Mouse (Mus musculus) forebrain, embryonic 12.5 days (tissue): ENCODE measurements around the gene Terf2. TPM values are rescaled to one million over a fixed set of nuclear protein-coding genes. Genes with fewer than 3 reads are reported as not detected.
A peak's percentile ranks its signal among the peaks of the same experiment; 100 is the strongest.

Source experiments
- ATAC-seq: fragments of 200-750 bp; cut with Nextera tagmentation; 2 replicates; pipeline ENCODE4 v1.8.0; 2017; ENCODE audit warnings: moderate TSS enrichment; ENCODE audit not compliant: low FRiP score
- H3K27ac ChIP-seq: fragments of 300-500 bp; sonication (generic); 2 replicates; pipeline ENCODE4 v1.5.1; 2016; ENCODE audit warnings: mild to moderate bottlenecking
- H3K27me3 ChIP-seq: fragments of 300-500 bp; sonication (generic); 2 replicates; pipeline ENCODE4 v1.6.1; 2016; ENCODE audit warnings: mild to moderate bottlenecking
- H3K36me3 ChIP-seq: fragments of 300-500 bp; sonication (generic); replicated peaks from 2 replicates; pipeline ENCODE4 v1.6.1; 2016; ENCODE audit warnings: mild to moderate bottlenecking
- H3K4me1 ChIP-seq: fragments of 300-500 bp; sonication (generic); 2 replicates; pipeline ENCODE4 v1.6.1; 2016
- H3K4me2 ChIP-seq: fragments of 300-500 bp; sonication (generic); 2 replicates; pipeline ENCODE4 v1.6.1; 2016; ENCODE audit warnings: mild to moderate bottlenecking, moderate library complexity
- H3K4me3 ChIP-seq: fragments of 300-500 bp; sonication (generic); replicated peaks from 2 replicates; pipeline ENCODE4 v1.5.1; 2016; ENCODE audit warnings: mild to moderate bottlenecking
- H3K9ac ChIP-seq: fragments of 300-500 bp; sonication (generic); 2 replicates; pipeline ENCODE4 v1.6.1; 2016; ENCODE audit warnings: mild to moderate bottlenecking
- H3K9me3 ChIP-seq: fragments of 300-500 bp; sonication (generic); 2 replicates; pipeline ENCODE4 v1.6.1; 2016
- WGBS: fragments of 180-500 bp; shearing (Covaris S2); methylation state at CpG from one replicate; pipeline ENCODE4 v1.1.7; 2016; 5-methylcytosine and 5-hydroxymethylcytosine counted together
- polyA plus RNA-seq: library from polyadenylated mRNA; unstranded; fragments of >200 nt; fragmentation: Nextera tagmentation; extraction: Ambion mirVana; gene quantifications from 2 replicates; pipeline ENCODE4 v1.2.1, GENCODE M21; 2016

Gene Terf2
- polyA plus RNA-seq, 1 experiment from 2014 or later, result 26.6 TPM

DNA sequence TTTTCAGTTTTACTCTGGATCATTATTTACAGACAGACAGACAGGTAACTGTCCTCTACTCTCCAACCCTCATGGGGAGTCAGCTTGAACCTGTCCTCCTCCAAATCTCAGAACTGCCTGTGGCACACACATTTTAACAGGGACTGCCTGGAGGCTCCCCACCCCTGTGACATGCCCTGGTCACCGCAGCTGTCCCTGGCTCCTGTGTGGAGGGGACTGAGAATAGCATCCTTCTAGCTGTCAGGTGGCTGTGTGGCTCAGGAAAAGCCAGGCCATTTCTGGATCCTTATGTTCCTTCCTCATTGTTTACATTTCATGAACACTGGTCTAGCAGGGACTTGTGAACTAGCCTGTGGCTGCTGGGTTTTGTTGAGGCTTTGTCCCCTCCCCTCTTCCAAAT, 22.2 kb downstream of the Terf2 start:
- Histone ChIP-seq H3K27ac (no peak overlapping the region), H3K27me3 (no peaks in the 10 kb centered on the region), H3K4me3 (no peak overlapping the region), H3K4me1 (no peaks in the 10 kb centered on the region), H3K36me3 (peaks cover 85% of the 10 kb centered on the region), H3K9ac (no peak overlapping the region), H3K4me2 (no peak overlapping the region), H3K9me3 (no peaks in the 10 kb centered on the region)
- ATAC-seq, result no peak
- 100% methylated on average over 1 of the region's 1 CpGs for WGBS

DNA sequence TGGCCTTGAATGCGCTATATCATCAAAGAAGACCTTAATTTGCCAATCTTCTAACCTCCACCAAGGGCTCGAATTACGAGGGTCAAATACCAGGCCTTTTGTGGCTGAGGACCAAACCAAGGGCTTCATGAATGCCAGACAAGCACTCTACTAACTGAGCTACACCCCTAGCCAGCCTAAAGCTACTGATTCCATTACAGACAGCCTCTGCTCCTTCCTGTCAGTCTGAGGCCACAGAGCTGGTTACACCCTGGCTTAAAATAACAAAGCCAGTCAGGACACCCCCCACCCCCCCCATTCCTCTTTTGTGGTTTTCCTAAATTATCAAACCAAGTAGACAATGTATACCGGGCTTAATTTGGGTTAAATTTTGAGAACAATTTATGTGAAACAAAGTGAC, 22.6 kb downstream of the Terf2 start:
- Histone ChIP-seq H3K4me3 (no peak overlapping the region), H3K36me3 (peaks cover 85% of the 10 kb centered on the region), H3K9me3 (no peaks in the 10 kb centered on the region), H3K27ac (no peak overlapping the region), H3K27me3 (no peaks in the 10 kb centered on the region), H3K4me2 (no peak overlapping the region), H3K9ac (no peak overlapping the region), H3K4me1 (no peaks in the 10 kb centered on the region)
- 88% methylated on average over 4 of the region's 4 CpGs for WGBS
- no peak for ATAC-seq

- H3K27ac ChIP-seq, result no peak within 1 kb of the TSS
- H3K4me2 ChIP-seq, result no peak within 1 kb of the TSS
- H3K9me3 ChIP-seq, result no peaks in the 10 kb centered on the region
- H3K4me3 ChIP-seq, result no peak within 1 kb of the TSS
- no peak for ATAC-seq
- no peak within 1 kb of the TSS for H3K9ac ChIP-seq
- no peaks in the 10 kb centered on the region for H3K4me1 ChIP-seq
- H3K27me3 ChIP-seq, result no peaks in the 10 kb centered on the region
- H3K36me3 ChIP-seq, result peaks cover 15% of the 10 kb centered on the region
- 69% methylated on average over 17 of the region's 17 CpGs for WGBS
These were observed 30.5 kb downstream of the Terf2 start, which contains the start of gene Tmed6 for GRCm38 (mm10) chr8:107065511-107066496. Tmed6 (minus strand) TSS chr8:107065644.

DNA sequence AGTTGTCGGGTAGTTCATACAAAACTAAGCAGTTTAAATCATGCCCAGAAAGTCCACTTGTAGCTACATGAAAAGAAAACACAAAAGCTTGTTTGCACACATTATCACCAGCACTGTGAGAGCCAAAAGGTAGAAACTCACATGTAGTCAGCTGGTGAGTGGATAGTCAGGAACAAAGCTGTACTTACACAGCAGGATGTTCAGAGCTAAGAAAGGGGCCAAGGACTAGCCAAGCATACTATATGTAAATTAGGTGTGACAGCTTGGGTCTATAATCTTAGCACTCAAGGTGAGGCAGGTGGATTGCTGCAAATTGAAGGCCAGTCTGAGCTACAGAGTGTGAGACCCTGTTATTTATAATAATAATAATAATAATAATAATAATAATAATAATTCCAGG, 33.7 kb downstream of the Terf2 start:
- H3K9me3 ChIP-seq, result no peaks in the 10 kb centered on the region
- no peaks in the 10 kb centered on the region for H3K27me3 ChIP-seq
- H3K27ac ChIP-seq, result no peak overlapping the region
- H3K4me3 ChIP-seq, result no peak overlapping the region
- H3K4me1 ChIP-seq, result peaks cover 7% of the 10 kb centered on the region
- H3K4me2 ChIP-seq, result no peak overlapping the region
- peaks cover 21% of the 10 kb centered on the region for H3K36me3 ChIP-seq
- no peak for ATAC-seq
- 87% methylated on average over 1 of the region's 1 CpGs for WGBS
- no peak overlapping the region for H3K9ac ChIP-seq

DNA sequence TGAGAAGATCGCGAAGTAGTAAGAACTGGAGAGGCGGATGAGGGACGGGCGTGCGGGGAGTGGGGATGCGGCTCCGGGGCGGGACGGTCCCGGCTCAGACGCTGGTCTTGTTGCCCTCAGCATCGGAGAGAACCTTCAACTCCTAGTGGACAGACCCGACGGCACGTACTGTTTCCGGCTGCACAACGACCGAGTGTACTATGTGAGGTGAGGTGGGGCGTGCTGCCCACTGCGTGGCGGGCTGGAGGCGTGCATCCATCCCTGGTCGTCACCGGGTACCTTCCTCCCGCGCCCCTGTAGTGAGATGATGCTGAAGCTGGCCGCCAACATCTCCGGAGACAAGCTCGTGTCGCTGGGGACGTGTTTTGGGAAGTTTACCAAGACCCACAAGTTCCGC, 39.4 kb downstream of the Terf2 start:
- peaks cover 49% of the 10 kb centered on the region for H3K36me3 ChIP-seq
- no peaks in the 10 kb centered on the region for H3K9me3 ChIP-seq
- no peaks in the 10 kb centered on the region for H3K27me3 ChIP-seq
- peak overlapping the region; percentile 89 for H3K9ac ChIP-seq
- H3K4me3 ChIP-seq, result peak overlapping the region; percentile 99
- H3K27ac ChIP-seq, result no peak overlapping the region
- H3K4me2 ChIP-seq, result peak overlapping the region; percentile 88
- ATAC-seq, result no peak; the same call in 1 of the 2 replicates
- H3K4me1 ChIP-seq, result peaks cover 19% of the 10 kb centered on the region
- WGBS, result under 1% methylated on average over 33 of the region's 33 CpGs

DNA sequence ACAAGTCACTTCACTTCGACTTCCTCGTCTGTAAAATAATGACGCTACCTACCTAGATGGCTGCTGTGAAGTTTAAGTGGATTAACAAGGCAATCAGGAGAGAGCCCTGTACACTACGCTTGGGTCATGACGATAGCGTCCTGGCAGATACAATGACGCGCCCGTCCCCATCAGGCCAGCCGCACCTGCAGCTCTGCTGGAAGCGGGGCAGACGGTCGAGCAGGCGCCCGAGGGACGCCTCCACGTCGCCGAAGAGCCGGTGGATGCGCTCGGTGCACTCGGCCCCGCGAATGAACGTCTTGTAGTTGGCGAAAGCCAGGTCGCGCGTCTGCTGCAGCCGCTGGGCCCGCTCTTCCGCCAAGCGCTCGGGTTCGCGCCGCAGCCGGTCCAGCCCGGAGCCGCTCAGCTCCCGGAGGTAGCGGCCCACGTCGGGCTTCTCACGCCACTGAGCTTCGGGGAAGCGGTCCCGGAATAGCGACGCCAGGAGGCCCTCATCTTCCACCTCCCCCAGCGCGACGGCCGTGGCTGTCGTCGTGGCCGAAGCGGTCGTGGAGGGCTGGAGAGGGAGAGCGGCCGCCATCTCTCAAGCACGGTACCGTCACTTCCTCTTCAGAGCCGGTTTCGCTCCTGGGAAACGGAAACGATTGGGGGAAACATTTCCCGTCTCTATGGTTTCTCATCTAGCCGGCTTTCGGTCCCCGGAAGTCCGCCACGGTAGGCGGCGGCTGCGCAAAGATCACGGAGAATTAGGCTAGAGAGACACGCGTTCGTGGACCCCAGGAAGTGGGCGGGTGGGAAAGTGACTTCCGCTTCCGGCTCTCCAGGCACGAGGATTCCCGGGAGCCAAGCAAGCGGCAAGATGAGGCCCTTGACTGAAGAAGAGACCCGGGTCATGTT, 40.0 kb downstream of the Terf2 start, which contains the start of the genes Cog8 and Nip7:
Cog8 (minus strand) TSS at position 614 of the 897 bp plus-strand sequence.
Nip7 (plus strand) TSS at position 802 of the 897 bp plus-strand sequence.
- Histone ChIP-seq H3K36me3 (peaks cover 55% of the 10 kb centered on the region), H3K4me3 (peak within 1 kb of the TSS; percentile 99), H3K4me1 (peaks cover 19% of the 10 kb centered on the region), H3K9me3 (no peaks in the 10 kb centered on the region), H3K27ac (peak within 1 kb of the TSS; percentile 78), H3K9ac (peak within 1 kb of the TSS; percentile 89), H3K27me3 (no peaks in the 10 kb centered on the region), H3K4me2 (peak within 1 kb of the TSS; percentile 88)
- peak; percentile 96 for ATAC-seq
- under 1% methylated on average over 88 of the region's 88 CpGs for WGBS

DNA sequence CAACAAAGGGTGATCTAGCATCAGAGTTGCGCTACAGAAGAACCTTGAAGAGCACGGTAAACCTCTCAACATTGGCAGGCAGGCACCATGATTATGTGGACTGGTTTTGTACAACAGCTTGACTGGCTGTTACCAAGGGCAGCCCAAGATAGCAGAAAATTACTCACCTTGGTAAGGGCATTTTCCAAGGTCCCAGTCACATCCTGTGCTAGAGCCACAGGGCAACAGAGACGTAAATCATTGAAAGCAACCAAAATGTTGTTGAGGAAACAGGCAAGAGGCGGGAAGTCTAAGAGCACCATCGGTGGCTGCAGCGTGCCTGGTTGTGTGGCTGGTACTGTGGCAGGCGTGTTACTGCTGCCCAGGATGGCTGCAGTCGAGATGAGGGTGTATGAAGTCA, 44.3 kb downstream of the Terf2 start:
- H3K27ac ChIP-seq, result no peak overlapping the region
- ATAC-seq, result no peak
- no peak overlapping the region for H3K9ac ChIP-seq
- WGBS, result 98% methylated on average over 8 of the region's 8 CpGs
- no peaks in the 10 kb centered on the region for H3K9me3 ChIP-seq
- no peak overlapping the region for H3K4me3 ChIP-seq
- no peak overlapping the region for H3K4me2 ChIP-seq
- H3K36me3 ChIP-seq, result peaks cover 58% of the 10 kb centered on the region
- peaks cover 31% of the 10 kb centered on the region for H3K4me1 ChIP-seq
- H3K27me3 ChIP-seq, result no peaks in the 10 kb centered on the region

DNA sequence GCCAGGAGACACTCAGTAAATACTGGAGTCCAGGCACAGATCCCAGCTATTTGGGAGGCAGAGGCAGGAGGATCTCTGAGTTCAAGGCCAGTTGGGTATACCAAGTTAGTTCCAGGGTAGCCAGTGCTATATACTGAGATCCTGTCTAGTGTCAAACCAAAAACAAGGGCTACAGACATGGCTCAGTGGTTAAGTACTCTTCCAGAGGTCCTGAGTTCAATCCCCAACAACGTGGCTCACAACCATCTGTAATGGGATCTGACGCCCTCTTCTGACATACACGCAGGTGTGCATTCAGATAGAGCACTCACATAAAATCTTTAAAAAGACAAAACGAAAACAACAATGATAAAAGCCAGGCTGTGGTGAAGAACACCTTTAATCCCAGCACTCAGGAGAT, 46.9 kb downstream of the Terf2 start:
- H3K9ac ChIP-seq, result 0 out of 2 replicates have a peak overlapping the region, but pooled peaks have one; percentile 80
- peaks cover 24% of the 10 kb centered on the region for H3K4me1 ChIP-seq
- WGBS, result 92% methylated on average over 4 of the region's 4 CpGs
- H3K27me3 ChIP-seq, result no peaks in the 10 kb centered on the region
- peak overlapping the region; percentile 92; the same call in 1 of the 2 replicates for H3K4me2 ChIP-seq
- no peak overlapping the region for H3K27ac ChIP-seq
- peak overlapping the region; percentile 89 for H3K4me3 ChIP-seq
- ATAC-seq, result no peak
- H3K36me3 ChIP-seq, result peaks cover 78% of the 10 kb centered on the region
- H3K9me3 ChIP-seq, result no peaks in the 10 kb centered on the region

DNA sequence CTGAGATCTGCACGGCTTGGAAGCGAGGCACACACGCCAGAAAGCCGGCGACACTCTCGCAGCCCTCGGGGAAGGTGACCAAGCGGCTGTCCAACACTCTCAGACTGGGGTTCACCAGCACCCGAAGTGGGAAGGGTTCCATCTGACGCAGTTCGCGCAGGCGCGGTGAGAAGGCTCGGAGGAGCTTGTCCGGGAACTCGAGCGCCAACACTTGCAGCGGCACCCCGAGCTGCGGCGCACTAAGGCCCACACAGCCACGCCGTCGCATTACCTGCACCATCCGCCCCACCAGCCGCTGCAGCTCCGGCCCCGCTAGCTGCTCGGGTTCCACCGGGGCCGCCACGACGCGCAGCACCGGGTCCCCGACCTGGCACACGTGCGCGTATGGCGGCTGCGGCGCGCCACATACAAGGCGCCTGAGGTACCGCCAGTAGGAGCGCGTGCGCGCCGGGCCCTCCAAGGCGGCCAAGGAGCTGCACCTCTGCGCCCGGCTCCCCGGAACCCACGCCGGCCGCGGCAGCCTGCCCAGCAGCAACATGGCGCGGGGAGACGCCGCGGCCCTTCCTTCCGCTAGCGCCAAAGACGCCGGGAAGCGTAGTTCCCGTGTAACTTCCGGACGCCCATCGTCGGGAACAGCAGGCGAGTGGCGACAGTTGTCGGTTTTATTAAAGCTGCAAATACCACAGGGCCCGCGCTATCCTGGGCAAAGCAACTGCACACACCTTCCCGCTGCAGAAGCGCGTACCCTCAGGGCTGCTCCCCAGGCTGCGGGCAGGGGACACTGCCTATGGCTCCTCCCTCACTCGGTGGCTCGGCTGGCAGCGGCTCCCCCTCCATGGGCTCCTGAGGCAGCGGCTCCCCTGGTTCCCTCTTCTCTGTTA, 48.0 kb downstream of the Terf2 start, which contains the start of gene Pdf:
Pdf (minus strand) TSS at position 554 of the 881 bp plus-strand sequence.
- Histone ChIP-seq H3K36me3 (peaks cover 81% of the 10 kb centered on the region), H3K27ac (peak within 1 kb of the TSS; percentile 92), H3K9me3 (no peaks in the 10 kb centered on the region), H3K4me3 (peak within 1 kb of the TSS; percentile 89), H3K4me1 (peaks cover 24% of the 10 kb centered on the region), H3K27me3 (no peaks in the 10 kb centered on the region), H3K4me2 (peak within 1 kb of the TSS; percentile 92), H3K9ac (peak within 1 kb of the TSS; percentile 80)
- peak; percentile 85 for ATAC-seq
- WGBS, result under 1% methylated on average over 87 of the region's 87 CpGs

GRCm38 (mm10) chr8:107046976-107047375, 49.4 kb downstream of the Terf2 start:
- H3K4me3 ChIP-seq, result no peak overlapping the region
- 94% methylated on average over 5 of the region's 5 CpGs for WGBS
- H3K27me3 ChIP-seq, result no peaks in the 10 kb centered on the region
- no peak overlapping the region for H3K27ac ChIP-seq
- H3K9me3 ChIP-seq, result no peaks in the 10 kb centered on the region
- no peak overlapping the region for H3K4me2 ChIP-seq
- no peak for ATAC-seq
- peaks cover 24% of the 10 kb centered on the region for H3K4me1 ChIP-seq
- no peak overlapping the region for H3K9ac ChIP-seq
- H3K36me3 ChIP-seq, result peaks cover 81% of the 10 kb centered on the region

DNA sequence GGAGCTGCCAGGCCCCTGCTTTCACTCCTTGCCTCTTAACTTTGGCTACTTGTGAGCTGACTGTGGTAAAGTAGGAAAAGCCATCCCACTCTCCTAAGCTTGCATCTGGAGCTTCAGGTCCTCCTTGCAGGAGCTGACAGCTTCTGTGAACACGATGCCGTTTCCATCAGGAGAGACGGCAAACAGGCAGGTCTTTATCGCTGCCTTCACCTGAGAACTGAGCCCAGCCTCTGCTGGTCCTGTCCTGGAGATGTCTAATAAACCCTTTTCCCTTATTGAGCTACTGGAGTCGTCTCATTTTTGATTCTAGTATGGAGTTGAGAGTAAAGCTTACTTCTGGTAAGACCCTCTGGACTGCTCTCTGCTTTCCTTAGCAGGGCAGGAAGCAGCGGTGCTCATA, 50.9 kb downstream of the Terf2 start:
- no peaks in the 10 kb centered on the region for H3K27me3 ChIP-seq
- peaks cover 24% of the 10 kb centered on the region for H3K4me1 ChIP-seq
- no peak overlapping the region for H3K9ac ChIP-seq
- no peak overlapping the region for H3K27ac ChIP-seq
- 93% methylated on average over 6 of the region's 6 CpGs for WGBS
- H3K4me3 ChIP-seq, result no peak overlapping the region
- peaks cover 81% of the 10 kb centered on the region for H3K36me3 ChIP-seq
- ATAC-seq, result no peak
- H3K4me2 ChIP-seq, result no peak overlapping the region
- H3K9me3 ChIP-seq, result no peaks in the 10 kb centered on the region
